Mouse (Mus musculus) small intestine, adult 10 weeks (tissue): ENCODE measurements around the gene Krtap24-1. TPM values are rescaled to one million over a fixed set of nuclear protein-coding genes. Genes with fewer than 3 reads are reported as not detected.

Experiments used
- polyA plus RNA-seq: library from polyadenylated mRNA; stranded (reverse); fragments of 350-450 nt; fragmentation: Illumina TruSeq; extraction: RNeasy Lipid Tissue Mini Kit (QIAGEN cat#74804); gene quantifications from one replicate; pipeline ENCODE4 v1.2.3, GENCODE M21; 2014; ENCODE audit warnings: low replicate concordance

Gene Krtap24-1
- polyA plus RNA-seq = not detected

DNA sequence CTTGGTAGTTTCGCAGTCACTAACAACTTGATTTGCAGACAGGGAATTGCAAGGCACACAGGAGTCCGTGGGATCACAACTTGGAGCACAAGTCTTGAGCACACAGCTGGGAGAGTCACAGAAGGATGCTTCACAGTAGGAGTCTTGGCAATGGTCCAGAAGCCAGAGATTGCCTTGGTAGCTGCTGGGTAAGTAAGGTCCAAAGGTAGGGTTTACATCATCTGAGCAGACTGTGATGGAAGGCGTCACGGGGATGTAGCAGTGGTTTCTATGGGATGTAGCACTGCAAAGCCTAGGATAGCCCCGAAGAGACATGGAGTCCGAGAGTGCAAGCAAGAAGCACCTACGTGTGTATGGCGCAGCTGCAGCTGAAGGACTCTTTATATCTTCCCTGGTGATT lies at the start of gene Krtap24-1:
Krtap24-1 (minus strand) TSS at position 358 of the 400 bp plus-strand sequence.

DNA sequence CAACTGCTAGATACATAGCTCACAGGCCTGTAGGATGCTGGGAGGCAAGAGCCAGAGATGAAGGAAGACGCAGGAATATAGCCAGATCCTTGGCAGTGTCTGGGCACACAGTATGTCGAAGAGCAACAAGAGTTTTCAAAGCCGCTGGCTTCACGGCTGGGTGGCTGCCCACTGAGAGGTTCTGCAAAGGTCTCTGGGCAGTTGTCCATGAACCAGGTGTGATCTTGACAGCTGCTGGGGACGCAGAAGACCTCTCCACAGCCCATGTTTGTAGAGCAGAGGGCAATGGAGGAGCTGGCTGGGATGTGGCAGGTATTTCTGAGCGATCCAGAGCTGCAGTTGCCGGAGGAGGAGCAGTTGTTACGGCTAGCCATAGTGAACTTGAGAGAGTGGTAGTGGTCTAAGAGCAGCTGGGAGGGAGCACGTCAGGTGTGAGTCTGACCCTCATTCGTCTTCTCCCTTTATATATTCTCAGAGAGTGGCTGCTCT lies 35.3 kb upstream of the Krtap24-1 start, which contains the start of gene Krtap26-1:
Krtap26-1 (minus strand) TSS at position 439 of the 489 bp plus-strand sequence.

DNA sequence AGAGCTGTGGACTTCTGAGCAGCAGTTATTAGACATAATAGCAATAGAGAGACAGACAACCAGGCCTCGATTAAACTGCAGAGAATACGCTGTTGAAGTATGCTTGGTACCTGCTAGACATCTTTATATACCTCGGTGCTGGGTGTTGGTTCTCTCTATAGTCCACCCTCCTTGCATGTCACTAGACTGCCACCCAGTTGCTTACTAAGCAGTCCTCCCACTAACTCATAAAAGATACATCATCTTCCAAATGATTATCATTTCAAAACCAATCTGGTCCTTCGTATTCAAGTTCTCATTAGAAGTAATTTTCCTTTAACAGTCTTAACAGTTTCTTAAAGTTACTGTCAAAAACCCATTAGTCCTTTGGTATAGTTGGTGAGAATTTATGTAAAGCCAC lies 15.5 kb upstream of the Krtap24-1 start, which contains the start of gene 2310079G19Rik:
2310079G19Rik (minus strand) TSS at position 101 of the 400 bp plus-strand sequence.

DNA sequence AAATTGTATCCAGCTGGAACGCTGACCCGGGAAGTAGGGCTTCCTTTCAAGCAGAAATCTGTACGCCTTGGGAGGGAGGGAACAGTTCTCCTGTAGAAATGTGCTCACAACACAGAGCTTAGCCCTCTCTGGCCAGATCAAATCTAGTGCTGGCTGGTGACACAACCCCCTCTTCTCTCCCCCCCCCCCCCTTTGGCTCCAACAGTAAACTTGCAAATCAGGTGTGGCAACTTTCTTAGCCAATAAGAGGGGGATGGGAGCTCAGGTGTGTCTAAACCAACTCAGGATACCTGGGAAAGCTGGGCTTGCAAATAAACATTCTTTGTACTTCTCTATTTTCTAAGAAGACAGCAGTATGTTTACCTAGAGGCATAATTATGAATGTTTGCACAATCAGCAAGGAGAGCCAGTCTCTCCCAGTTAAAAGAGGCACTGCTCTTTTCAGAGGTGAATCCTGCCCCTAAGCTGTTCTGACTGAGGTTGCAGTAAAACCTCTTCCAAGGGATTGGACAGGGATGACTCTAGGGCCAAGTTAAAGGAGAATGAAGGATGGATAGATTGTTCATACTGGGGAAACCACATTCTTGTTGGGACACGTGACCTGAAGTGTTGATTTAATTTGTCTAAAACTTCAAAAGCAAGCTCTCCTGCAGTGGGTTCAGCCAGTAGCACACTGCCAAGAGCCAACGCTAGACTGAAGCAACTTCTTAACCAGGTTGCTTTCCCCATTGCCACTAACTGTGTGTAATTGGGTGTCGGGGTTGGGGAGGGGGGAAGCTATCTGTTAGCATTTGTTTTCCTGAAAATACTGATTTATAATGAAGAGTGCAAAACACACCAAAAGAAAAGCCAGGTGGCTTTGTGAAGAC lies 48.8 kb downstream of the Krtap24-1 start, which contains the start of gene Cldn8:
Cldn8 (minus strand) TSS at position 139 of the 869 bp plus-strand sequence.

Other genes starting within 250 kb of the Krtap24-1 start
- not detected for gene Cldn17, start 105.3 kb downstream of the Krtap24-1 start, polyA plus RNA-seq
- gene Cldn8, start 49.1 kb downstream of the Krtap24-1 start, polyA plus RNA-seq = 3.4 TPM
- not detected for gene 2310079G19Rik, start 15.4 kb upstream of the Krtap24-1 start, polyA plus RNA-seq
- not detected for gene Krtap26-1, start 35.5 kb upstream of the Krtap24-1 start, polyA plus RNA-seq
- gene Krtap27-1, start 59.4 kb upstream of the Krtap24-1 start, polyA plus RNA-seq = not detected
- not detected for gene 2310061N02Rik, start 95.7 kb upstream of the Krtap24-1 start, polyA plus RNA-seq
- gene Krtap13-1, start 116.6 kb upstream of the Krtap24-1 start, polyA plus RNA-seq = not detected
- gene Krtap13, start 139.4 kb upstream of the Krtap24-1 start, polyA plus RNA-seq = not detected
- gene 2310034C09Rik, start 146.6 kb upstream of the Krtap24-1 start, polyA plus RNA-seq = not detected
- gene 2310057N15Rik, start 161.9 kb upstream of the Krtap24-1 start, polyA plus RNA-seq = not detected
- gene Gm5965, start 165.6 kb upstream of the Krtap24-1 start, polyA plus RNA-seq = not detected
- gene Gm20741, start 199.9 kb upstream of the Krtap24-1 start, polyA plus RNA-seq = not detected
- not detected for gene Krtap15, start 207.9 kb upstream of the Krtap24-1 start, polyA plus RNA-seq
- not detected for gene Krtap14, start 213.9 kb upstream of the Krtap24-1 start, polyA plus RNA-seq